Mouse (Mus musculus): ENCODE measurements around the gene Efna4.

Gene Efna4

GRCm38 (mm10) chr3:89337721-89338578, at the start of gene Efna4:
Efna4 (minus strand) TSS chr3:89338028.
- peak; percentile 88 for DNase-seq (ENCODE audit: low read depth, low spot score)

- DNase-seq (ENCODE audit: low read depth, low spot score): no peak
Measured at GRCm38 (mm10) chr3:89386438-89387420, 48.9 kb upstream of the Efna4 start.

GRCm38 (mm10) chr3:89385451-89385850, 47.6 kb upstream of the Efna4 start:
- no peak for DNase-seq (ENCODE audit: low read depth, low spot score)

- DNase-seq (ENCODE audit: low read depth, low spot score): no peak
Measured at GRCm38 (mm10) chr3:89384331-89385076, 46.7 kb upstream of the Efna4 start.

- DNase-seq (ENCODE audit: low read depth, low spot score): no peak
Measured at GRCm38 (mm10) chr3:89383651-89384255, 45.9 kb upstream of the Efna4 start.

- no peak for DNase-seq (ENCODE audit: low read depth, low spot score)
Measured at GRCm38 (mm10) chr3:89382950-89383349, 45.1 kb upstream of the Efna4 start.

GRCm38 (mm10) chr3:89382033-89382882, 44.4 kb upstream of the Efna4 start:
- DNase-seq (ENCODE audit: low read depth, low spot score): no peak

GRCm38 (mm10) chr3:89381233-89381632, 43.4 kb upstream of the Efna4 start:
- DNase-seq (ENCODE audit: low read depth, low spot score): no peak

- no peak for DNase-seq (ENCODE audit: low read depth, low spot score)
Measured at GRCm38 (mm10) chr3:89380711-89381110, 42.9 kb upstream of the Efna4 start.

GRCm38 (mm10) chr3:89380291-89380690, 42.5 kb upstream of the Efna4 start:
- DNase-seq (ENCODE audit: low read depth, low spot score): no peak

GRCm38 (mm10) chr3:89379388-89380131, 41.7 kb upstream of the Efna4 start:
- DNase-seq (ENCODE audit: low read depth, low spot score): no peak

GRCm38 (mm10) chr3:89378394-89379067, 40.7 kb upstream of the Efna4 start:
- DNase-seq (ENCODE audit: low read depth, low spot score): peak; percentile 90

GRCm38 (mm10) chr3:89377831-89378230, 40.0 kb upstream of the Efna4 start:
- no peak for DNase-seq (ENCODE audit: low read depth, low spot score)

- no peak for DNase-seq (ENCODE audit: low read depth, low spot score)
Measured at GRCm38 (mm10) chr3:89373581-89374231, 35.9 kb upstream of the Efna4 start.

GRCm38 (mm10) chr3:89367338-89367737, 29.5 kb upstream of the Efna4 start:
- no peak for DNase-seq (ENCODE audit: low read depth, low spot score)

- DNase-seq (ENCODE audit: low read depth, low spot score): no peak
Measured at GRCm38 (mm10) chr3:89365486-89366414, 27.9 kb upstream of the Efna4 start.

- DNase-seq (ENCODE audit: low read depth, low spot score): no peak
Measured at GRCm38 (mm10) chr3:89365153-89365485, 27.3 kb upstream of the Efna4 start, which contains the start of gene Dcst1. Dcst1 (minus strand) TSS chr3:89365253.
